Comparison of ENCODE assay signal across 20 mouse cellular contexts in genomic region chr7:76219797-76220469, GRCm38 (mm10). TPM values are rescaled to one million over a fixed set of nuclear protein-coding genes. Genes with fewer than 3 reads are reported as not detected.
"Had no signal": no experiment of that assay in that cellular context is flagged by ENCODE, and none has a peak within 500 bp of the region (broad histone marks: within the 10 kb centered on the region; RNA-seq: fewer than 3 reads in every experiment).

No protein-coding gene starts in this region.

- H3K9ac ChIP-seq: limb, embryonic 15.5 days; liver, embryonic 12.5 days; lung, embryonic 14.5 days; neural tube, embryonic 13.5 days had no signal

- H3K27ac ChIP-seq: kidney, postnatal 0 days; limb, embryonic 15.5 days; liver, embryonic 12.5 days; midbrain, embryonic 10.5 days; neural tube, embryonic 13.5 days had no signal

- H3K9me3 ChIP-seq: limb, embryonic 15.5 days; liver, embryonic 12.5 days; midbrain, embryonic 10.5 days; neural tube, embryonic 13.5 days had no signal

- H3K4me2 ChIP-seq: limb, embryonic 15.5 days; liver, embryonic 12.5 days; lung, embryonic 14.5 days; neural tube, embryonic 13.5 days had no signal

- H3K36me3 ChIP-seq: limb, embryonic 15.5 days; liver, embryonic 12.5 days; midbrain, embryonic 10.5 days; neural tube, embryonic 13.5 days had no signal

- ATAC-seq: liver, embryonic 12.5 days had no signal

- H3K4me1 ChIP-seq: limb, embryonic 15.5 days; liver, embryonic 12.5 days; midbrain, embryonic 10.5 days; neural tube, embryonic 13.5 days had no signal

- DNase-seq: kidney, postnatal 36 days; layer of hippocampus, adult 9-11 months; layer of hippocampus, postnatal 36 days; lung, embryonic 14.5 days; lung, postnatal 10 days; lung, postnatal 4 days; midbrain, embryonic 14.5 days; retina, postnatal 1 day; right cerebral cortex, postnatal 25 days; thymus, adult 18-20 months; thymus, postnatal 14 days had no signal

- H3K27me3 ChIP-seq: limb, embryonic 15.5 days; liver, embryonic 12.5 days; neural tube, embryonic 13.5 days had no signal

- H3K4me3 ChIP-seq: limb, embryonic 15.5 days; liver, embryonic 12.5 days; midbrain, embryonic 10.5 days; neural tube, embryonic 13.5 days had no signal

RNA-seq across cellular contexts. Expression of gene Agbl1, which starts 9.8 kb away (rescaled TPM):
- polyA plus RNA-seq: kidney, postnatal 0 days; limb, embryonic 11.5 days; liver, embryonic 12.5 days; liver, embryonic 16.5 days; lung, embryonic 14.5 days; midbrain, embryonic 10.5 days; small intestine, adult 2 months; stomach, embryonic 16.5 days had no signal
